Mouse (Mus musculus) CH12.LX (cell line): Measurements from ENCODE around the gene Triobp. TPM values are rescaled to one million over a fixed set of nuclear protein-coding genes. Genes with fewer than 3 reads are reported as not detected.

ENCODE experiments used
- DNase-seq: peaks from one replicate; pipeline ENCODE4 v3.0.0-alpha.2; 2013; ENCODE audit errors: extremely low read depth
- H3K27ac ChIP-seq: 2 replicates; pipeline ENCODE4 v1.5.1; 2012; ENCODE audit warnings: low read depth, mild to moderate bottlenecking, control low read depth, moderate library complexity; ENCODE audit not compliant: insufficient read depth
- H3K27me3 ChIP-seq: replicated peaks from 2 replicates; pipeline ENCODE3; 2012; ENCODE audit warnings: inconsistent platforms
- H3K36me3 ChIP-seq, 2 experiments: replicated peaks in 1 of 2; 2 replicates each; pipeline versions ENCODE3 to v1.6.1; 2012; ENCODE audit warnings: inconsistent platforms in 1 of 2, low read length in 1 of 2, mild to moderate bottlenecking in 1 of 2, mixed read lengths in 1 of 2, moderate library complexity in 1 of 2; ENCODE audit not compliant: control insufficient read depth in 1 of 2, insufficient read depth in 1 of 2
- H3K4me1 ChIP-seq, 2 experiments: 2 replicates each; pipeline ENCODE4 v1.6.1; 2012; ENCODE audit warnings: inconsistent platforms in 1 of 2, moderate library complexity in 1 of 2; ENCODE audit not compliant: insufficient read depth in 2 of 2, control insufficient read depth in 1 of 2
- H3K4me2 ChIP-seq: 2 replicates; pipeline ENCODE4 v1.6.1; 2012; ENCODE audit warnings: low read depth, mild to moderate bottlenecking, control low read depth; ENCODE audit not compliant: poor library complexity, insufficient read depth, severe bottlenecking
- H3K4me3 ChIP-seq, 3 experiments: fragments of 150-350 bp in 1 of 3; sonication (generic) in 1 of 3; replicated peaks in 1 of 3; 2 replicates each; pipeline versions ENCODE3 to v1.5.1; 2011 to 2012; ENCODE audit warnings: low read depth in 2 of 3, low read length in 2 of 3, mild to moderate bottlenecking in 2 of 3, moderate library complexity in 2 of 3, control low read depth in 1 of 3, improper control_type of control experiment in 1 of 3, inconsistent platforms in 1 of 3, mixed read lengths in 1 of 3; ENCODE audit not compliant: poor library complexity in 1 of 3
- H3K79me2 ChIP-seq: replicated peaks from 2 replicates; pipeline ENCODE4 v1.6.1; 2012; ENCODE audit warnings: mild to moderate bottlenecking, moderate library complexity; ENCODE audit not compliant: control insufficient read depth, poor library complexity, insufficient read depth, severe bottlenecking; ENCODE audit errors: extremely low read depth
- H3K9ac ChIP-seq: 2 replicates; pipeline ENCODE4 v1.6.1; 2012; ENCODE audit warnings: low read depth, mild to moderate bottlenecking, control low read depth, moderate library complexity; ENCODE audit not compliant: insufficient read depth
- H3K9me3 ChIP-seq: replicated peaks from 2 replicates; pipeline ENCODE3; 2012; ENCODE audit warnings: low read length, inconsistent platforms, mixed read lengths
- BHLHE40 ChIP-seq: IDR thresholded peaks from 2 replicates; pipeline ENCODE4 v1.6.1; 2011; ENCODE audit warnings: mild to moderate bottlenecking, low read depth, low read length, improper control_type of control experiment
- CTCF ChIP-seq, 2 experiments: IDR thresholded peaks in 1 of 2; conservative IDR thresholded peaks in 1 of 2; 2 replicates each; pipeline ENCODE4 v1.5.1; 2011 to 2012; ENCODE audit warnings: low read depth in 2 of 2, low read length in 2 of 2, improper control_type of control experiment in 1 of 2, inconsistent platforms in 1 of 2, mild to moderate bottlenecking in 1 of 2, moderate library complexity in 1 of 2
- GABPA ChIP-seq: IDR thresholded peaks from 2 replicates; pipeline ENCODE4 v1.6.1; 2012; ENCODE audit warnings: low read depth, low read length, improper control_type of control experiment, inconsistent platforms; ENCODE audit not compliant: insufficient replicate concordance
- HCFC1 ChIP-seq: IDR thresholded peaks from 2 replicates; pipeline ENCODE4 v1.6.1; 2012; ENCODE audit warnings: low read depth, mild to moderate bottlenecking, inconsistent platforms, low read length, improper control_type of control experiment
- KAT2A ChIP-seq: IDR thresholded peaks from 2 replicates; pipeline ENCODE4 v1.6.1; 2012; ENCODE audit warnings: low read length, improper control_type of control experiment, inconsistent platforms; ENCODE audit not compliant: insufficient replicate concordance
- MAZ ChIP-seq: IDR thresholded peaks from 2 replicates; pipeline ENCODE4 v1.6.1; 2012; ENCODE audit warnings: low read depth, mild to moderate bottlenecking, inconsistent platforms, low read length, improper control_type of control experiment, moderate library complexity
- RAD21 ChIP-seq: IDR thresholded peaks from 2 replicates; pipeline ENCODE4 v1.6.1; 2011; ENCODE audit warnings: low read depth, mild to moderate bottlenecking, low read length, improper control_type of control experiment, moderate library complexity
- SIN3A ChIP-seq: IDR thresholded peaks from 2 replicates; pipeline ENCODE4 v1.6.1; 2012; ENCODE audit warnings: low read length, improper control_type of control experiment, inconsistent platforms
- SMC3 ChIP-seq: IDR thresholded peaks from 2 replicates; pipeline ENCODE4 v1.6.1; 2011; ENCODE audit warnings: low read depth, low read length, improper control_type of control experiment
- dilution Hi-C: fragments of 300-500 bp; cut with MboI; formaldehyde crosslinking; loops from 2 replicates; pipeline ENCODE4 v1.14.3; 2020; ENCODE audit warnings: low sequenced_read_pairs; ENCODE audit not compliant: extremely low pct_unique_long_range_greater_than_20kb, extremely low pct_ligation_motif_present
- in situ Hi-C: fragments of 300-500 bp; cut with MboI; formaldehyde crosslinking; loops from 3 replicates; pipeline ENCODE4 v1.14.3; 2019; ENCODE audit warnings: low sequenced_read_pairs, low pct_ligation_motif_present, low pct_unique_long_range_greater_than_20kb, mixed read lengths
- polyA plus RNA-seq: library from polyadenylated mRNA; unstranded; fragments of >175 nt; gene quantifications from 2 replicates; pipeline ENCODE4 v1.2.1, GENCODE M21; 2012; ENCODE audit warnings: low read depth; ENCODE audit not compliant: insufficient read length
- total RNA-seq, 2 experiments: library from RNA; depleted of rRNA; stranded (reverse); fragments of 300-350 nt in 1 of 2; fragments of >200 nt in 1 of 2; gene quantifications; 2 replicates each; pipeline ENCODE4 v1.2.3; 2012 to 2014

Gene Triobp
- total and polyA plus RNA-seq, 3 experiments: 11.5 to 31.0 (median 25.5) TPM

DNA sequence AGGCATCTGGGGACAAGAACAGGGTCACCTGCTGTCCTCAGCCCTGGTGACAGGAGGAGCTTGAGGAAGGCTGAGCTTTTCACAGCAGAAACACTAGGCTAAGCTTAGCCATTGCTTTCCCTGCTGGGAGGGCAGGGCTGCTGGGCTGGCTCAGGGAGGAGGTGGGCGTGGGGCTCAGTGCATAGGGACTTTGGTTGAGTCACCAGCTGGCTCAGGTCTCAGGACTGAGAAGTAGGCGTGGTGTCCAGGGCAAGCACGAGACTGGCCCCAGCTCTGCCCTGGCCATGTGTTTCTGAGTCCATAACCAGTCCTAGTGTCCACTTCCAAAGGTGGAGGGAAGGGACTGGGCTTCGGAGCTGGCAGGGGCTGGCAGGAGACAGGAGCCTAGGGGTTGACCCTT is 12.6 kb downstream of the Triobp start:
- peaks cover 4 to 12% of the 10 kb centered on the region in 2 experiments; a peak in 1 of 4 replicates for H3K4me1 ChIP-seq
- H3K36me3 ChIP-seq: no peaks in the 10 kb centered on the region
- H3K27me3 ChIP-seq: peaks cover 19% of the 10 kb centered on the region
- H3K27ac ChIP-seq: no peak overlapping the region
- no peak overlapping the region for H3K4me3 ChIP-seq
- no peak for DNase-seq
- no peaks in the 10 kb centered on the region for H3K9me3 ChIP-seq
- H3K9ac ChIP-seq: no peak overlapping the region
- H3K4me2 ChIP-seq: no peak overlapping the region
- in situ Hi-C loops: no loop called here
- dilution Hi-C loops: no loop called here
- TF ChIP-seq MAZ: no peak
- peak; percentile 22; the same call in 1 of the 2 replicates for TF ChIP-seq BHLHE40
- no peaks in the 10 kb centered on the region for H3K79me2 ChIP-seq

DNA sequence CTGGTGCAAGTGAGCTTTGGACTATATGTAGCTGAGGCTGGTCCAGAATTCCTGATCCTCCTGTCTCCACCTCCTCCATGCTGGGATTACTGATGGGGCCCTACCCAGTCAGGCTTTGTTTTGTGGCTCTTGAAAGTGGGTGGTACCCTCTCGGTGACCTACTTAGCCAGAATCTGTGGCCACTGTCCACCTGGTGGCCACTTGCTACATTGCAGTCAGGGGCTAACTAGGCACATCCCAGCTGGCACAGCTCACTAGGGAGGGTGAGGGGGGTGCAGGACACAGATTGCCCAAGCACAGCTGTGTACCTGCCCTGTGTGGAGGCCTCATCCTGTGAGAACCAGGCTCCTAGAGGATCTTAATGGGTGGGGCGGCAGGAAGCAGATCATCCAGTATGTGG is 15.4 kb downstream of the Triobp start:
- in situ Hi-C loops: no loop called here
- Histone ChIP-seq H3K36me3 (no peaks in the 10 kb centered on the region), H3K4me3 (no peak overlapping the region), H3K9me3 (no peaks in the 10 kb centered on the region), H3K27me3 (peaks cover 35% of the 10 kb centered on the region), H3K27ac (no peak overlapping the region), H3K4me2 (no peak overlapping the region), H3K79me2 (no peaks in the 10 kb centered on the region), H3K9ac (no peak overlapping the region), H3K4me1 (peaks cover 4 to 12% of the 10 kb centered on the region in 2 experiments; a peak in 1 of 4 replicates)
- peak; percentile 65 for DNase-seq
- TF ChIP-seq CTCF (conservative IDR thresholded peaks at IDR 0.05 in 1 of 2, IDR thresholded peaks at IDR 0.05 in 1 of 2; ENCODE audit: low read depth in 2 of 2, low read length in 2 of 2): peak; percentile 36 to 75; a peak in 3 of 4 replicates
- peak; percentile 73 for TF ChIP-seq SMC3
- no peak for TF ChIP-seq KAT2A
- TF ChIP-seq RAD21: peak; percentile 44
- dilution Hi-C loops: no loop called here

DNA sequence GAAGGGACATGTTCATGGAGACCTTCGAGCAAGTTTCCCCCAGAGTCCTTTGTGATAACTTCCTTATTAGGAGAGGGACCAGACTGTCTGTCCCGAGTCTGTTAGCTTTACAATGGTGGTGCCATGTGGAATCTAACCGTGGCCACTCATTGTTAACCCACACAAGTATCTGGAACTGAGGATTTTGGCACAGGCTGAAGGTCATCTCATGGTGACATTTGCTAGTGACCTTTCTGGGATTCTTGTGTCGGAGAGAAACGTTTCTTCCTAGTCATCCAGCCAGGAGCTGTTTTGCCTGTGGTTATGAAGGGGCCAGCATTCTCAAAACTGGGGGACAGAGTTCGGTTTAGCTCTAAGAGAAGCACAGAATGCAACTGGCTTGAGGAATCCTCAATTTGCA is 24.1 kb downstream of the Triobp start:
- no peak for TF ChIP-seq HCFC1
- no peak for TF ChIP-seq GABPA
- no peak for TF ChIP-seq SIN3A
- TF ChIP-seq, all 38 proteins: peak for 0
- peaks cover 88% of the 10 kb centered on the region for H3K27me3 ChIP-seq
- no peaks in the 10 kb centered on the region for H3K9me3 ChIP-seq
- no peaks in the 10 kb centered on the region for H3K79me2 ChIP-seq
- H3K36me3 ChIP-seq: no peaks in the 10 kb centered on the region
- no peak overlapping the region for H3K4me3 ChIP-seq
- in situ Hi-C loops (no loop called here), dilution Hi-C loops (no loop called here)
- H3K4me2 ChIP-seq: no peak overlapping the region
- no peak overlapping the region for H3K9ac ChIP-seq
- DNase-seq: no peak
- H3K27ac ChIP-seq: no peak overlapping the region
- no peaks in the 10 kb centered on the region for H3K4me1 ChIP-seq
